Mouse (Mus musculus) testis, adult 2 months (tissue): ENCODE measurements at regions not wholly inside any gene's neighbourhood (a gene's known extent, or its start where the extent isn't known, plus 50 kb on each side); places are given as distances from the start of the nearest gene placed in this dataset.
"Not testable (repeated sequence)": the region's sequence is repeated elsewhere in the genome, so short reads cannot be mapped to it uniquely, and the experiment has no call there.

ENCODE experiments used
- H3K27ac ChIP-seq: fragments of 200-500 bp; 2 replicates; pipeline ENCODE4 v1.5.1; 2012; ENCODE audit warnings: low read depth, low read length; ENCODE audit not compliant: control insufficient read depth, insufficient read depth
- H3K27me3 ChIP-seq: fragments of 200-500 bp; 2 replicates; pipeline ENCODE4 v1.6.1; 2012; ENCODE audit warnings: mild to moderate bottlenecking, low read length, moderate library complexity; ENCODE audit not compliant: control insufficient read depth, insufficient read depth
- H3K36me3 ChIP-seq: fragments of 200-500 bp; 2 replicates; pipeline ENCODE4 v1.6.1; 2012; ENCODE audit warnings: mild to moderate bottlenecking, low read length; ENCODE audit not compliant: control insufficient read depth, insufficient read depth
- H3K4me1 ChIP-seq: fragments of 200-500 bp; 2 replicates; pipeline ENCODE4 v1.6.1; 2012; ENCODE audit warnings: low read length; ENCODE audit not compliant: control insufficient read depth, insufficient read depth
- H3K4me3 ChIP-seq: fragments of 200-500 bp; 2 replicates; pipeline ENCODE4 v1.5.1; 2012; ENCODE audit warnings: low read depth, mild to moderate bottlenecking, low read length, moderate library complexity, mixed read lengths; ENCODE audit not compliant: control insufficient read depth
- CTCF ChIP-seq: fragments of 200-500 bp; IDR thresholded peaks from 2 replicates; pipeline ENCODE4 v1.5.1; 2012; ENCODE audit warnings: low read depth, mild to moderate bottlenecking, inconsistent platforms, low read length, moderate library complexity; ENCODE audit not compliant: control insufficient read depth, insufficient read depth, insufficient replicate concordance
- POLR2A ChIP-seq: fragments of 200-500 bp; IDR thresholded peaks from 2 replicates; pipeline ENCODE4 v1.6.1; 2012; ENCODE audit warnings: low read depth, mild to moderate bottlenecking, inconsistent platforms, low read length, moderate library complexity; ENCODE audit not compliant: control insufficient read depth

GRCm38 (mm10) chr13:28842811-28843210 is 110.7 kb downstream of the Sox4 start:
- Histone ChIP-seq H3K27me3 (no peaks in the 10 kb centered on the region), H3K27ac (no peak overlapping the region), H3K4me1 (no peaks in the 10 kb centered on the region), H3K4me3 (no peak overlapping the region), H3K36me3 (no peaks in the 10 kb centered on the region)
- no peak for TF ChIP-seq POLR2A
- TF ChIP-seq CTCF = no peak

DNA sequence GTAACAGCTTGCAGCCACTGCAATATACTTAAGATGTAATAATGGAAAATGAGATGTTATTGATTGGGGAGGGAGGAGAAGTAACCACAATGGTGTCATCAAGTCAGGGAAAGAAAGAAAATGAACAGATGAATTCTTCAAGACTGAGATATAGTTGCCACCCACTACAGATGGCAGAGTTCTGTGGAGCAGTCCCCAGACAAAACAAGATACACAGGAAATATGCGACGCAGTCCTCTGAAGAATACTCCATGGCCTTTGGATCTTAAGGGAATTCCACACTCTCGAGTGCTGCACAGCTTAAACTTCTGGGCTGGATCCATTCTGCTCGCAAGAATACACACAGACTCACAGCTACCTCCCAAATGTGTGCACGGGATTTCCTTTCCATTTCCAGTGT is 113.4 kb downstream of the Sox4 start:
- H3K4me1 ChIP-seq = no peaks in the 10 kb centered on the region
- no peaks in the 10 kb centered on the region for H3K27me3 ChIP-seq
- TF ChIP-seq CTCF = no peak
- no peak for TF ChIP-seq POLR2A
- no peaks in the 10 kb centered on the region for H3K36me3 ChIP-seq
- H3K4me3 ChIP-seq = no peak overlapping the region
- no peak overlapping the region for H3K27ac ChIP-seq

GRCm38 (mm10) chr13:28839084-28839483 is 114.4 kb downstream of the Sox4 start:
- Histone ChIP-seq H3K27me3 (no peaks in the 10 kb centered on the region), H3K4me3 (no peak overlapping the region), H3K36me3 (no peaks in the 10 kb centered on the region), H3K27ac (no peak overlapping the region), H3K4me1 (no peaks in the 10 kb centered on the region)
- TF ChIP-seq POLR2A (no peak), CTCF (no peak)

- H3K36me3 ChIP-seq = no peaks in the 10 kb centered on the region
- no peak overlapping the region for H3K4me3 ChIP-seq
- no peaks in the 10 kb centered on the region for H3K27me3 ChIP-seq
- H3K4me1 ChIP-seq = no peaks in the 10 kb centered on the region
- TF ChIP-seq CTCF (no peak), POLR2A (no peak)
- H3K27ac ChIP-seq = no peak overlapping the region
Observed at GRCm38 (mm10) chr13:28838216-28838615, 115.3 kb downstream of the Sox4 start.

DNA sequence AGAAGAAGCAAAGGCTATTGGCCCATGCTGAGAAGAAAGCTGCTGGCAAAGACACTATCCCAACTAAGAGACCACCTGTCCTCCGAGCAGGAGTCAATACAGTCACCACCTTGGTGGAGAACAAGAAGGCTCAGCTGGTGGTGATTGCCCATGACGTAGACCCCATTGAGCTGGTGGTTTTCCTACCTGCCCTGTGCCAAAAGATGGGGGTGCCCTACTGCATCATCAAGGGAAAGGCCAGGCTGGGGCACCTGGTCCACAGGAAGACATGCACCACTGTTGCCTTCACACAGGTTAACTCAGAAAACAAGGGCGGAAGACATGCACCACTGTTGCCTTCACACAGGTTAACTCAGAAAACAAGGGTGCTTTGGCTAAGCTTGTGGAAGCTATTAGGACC is 116.3 kb downstream of the Sox4 start:
- not testable (repeated sequence) for H3K4me1 ChIP-seq, H3K36me3 ChIP-seq, H3K27ac ChIP-seq, H3K27me3 ChIP-seq, H3K4me3 ChIP-seq

- H3K36me3 ChIP-seq = no peaks in the 10 kb centered on the region
- no peaks in the 10 kb centered on the region for H3K4me1 ChIP-seq
- no peak overlapping the region for H3K27ac ChIP-seq
- TF ChIP-seq POLR2A = no peak
- TF ChIP-seq CTCF = no peak
- no peak overlapping the region for H3K4me3 ChIP-seq
- H3K27me3 ChIP-seq = no peaks in the 10 kb centered on the region
Observed at GRCm38 (mm10) chr13:28833700-28834065, 119.8 kb downstream of the Sox4 start.

- no peaks in the 10 kb centered on the region for H3K4me1 ChIP-seq
- H3K36me3 ChIP-seq = no peaks in the 10 kb centered on the region
- no peaks in the 10 kb centered on the region for H3K27me3 ChIP-seq
- TF ChIP-seq CTCF (no peak), POLR2A (no peak)
- H3K4me3 ChIP-seq = no peak overlapping the region
- H3K27ac ChIP-seq = no peak overlapping the region
Observed at GRCm38 (mm10) chr13:28832855-28833699, 120.4 kb downstream of the Sox4 start.

GRCm38 (mm10) chr13:28826284-28826683 is 127.2 kb downstream of the Sox4 start:
- H3K27me3 ChIP-seq = no peaks in the 10 kb centered on the region
- no peak overlapping the region for H3K27ac ChIP-seq
- TF ChIP-seq CTCF (no peak), POLR2A (no peak)
- H3K36me3 ChIP-seq = no peaks in the 10 kb centered on the region
- H3K4me3 ChIP-seq = no peak overlapping the region
- H3K4me1 ChIP-seq = no peaks in the 10 kb centered on the region
